Mouse (Mus musculus) liver, embryonic 14.5 days (tissue): ENCODE data around the gene Gm49325. TPM values are rescaled to one million over a fixed set of nuclear protein-coding genes. Genes with fewer than 3 reads are reported as not detected.

ENCODE experiments used
- ATAC-seq: fragments of 200-750 bp; cut with Nextera tagmentation; 2 replicates; pipeline ENCODE4 v1.8.0; 2017; ENCODE audit warnings: moderate number of reproducible peaks, mild to moderate bottlenecking, moderate library complexity; ENCODE audit not compliant: insufficient read depth
- DNase-seq, 3 experiments: peaks; one replicate each; pipeline ENCODE4 v3.0.0-alpha.2; 2012 to 2013; ENCODE audit warnings: low read depth in 3 of 3, low spot score in 3 of 3
- H3K27ac ChIP-seq: fragments of 300-500 bp; sonication (generic); 2 replicates; pipeline ENCODE4 v1.5.1; 2014; ENCODE audit warnings: moderate library complexity, mild to moderate bottlenecking, control low read depth, inconsistent platforms
- H3K27me3 ChIP-seq: fragments of 300-500 bp; sonication (generic); 2 replicates; pipeline ENCODE4 v1.6.1; 2014; ENCODE audit warnings: mild to moderate bottlenecking, low read length, moderate library complexity; ENCODE audit not compliant: control insufficient read depth, insufficient read depth
- H3K36me3 ChIP-seq: fragments of 300-500 bp; sonication (generic); replicated peaks from 2 replicates; pipeline ENCODE4 v1.6.1; 2014; ENCODE audit warnings: low read depth; ENCODE audit not compliant: control insufficient read depth, insufficient read depth
- H3K4me1 ChIP-seq, 2 experiments: fragments of 200-500 bp in 1 of 2; fragments of 300-500 bp in 1 of 2; sonication (generic) in 1 of 2; replicated peaks; 2 replicates each; pipeline ENCODE4 v1.6.1; 2012 to 2014; ENCODE audit warnings: antibody characterized with exemption in 1 of 2, inconsistent platforms in 1 of 2, low read length in 1 of 2; ENCODE audit not compliant: control insufficient read depth in 2 of 2, insufficient read depth in 2 of 2
- H3K4me2 ChIP-seq: fragments of 300-500 bp; sonication (generic); 2 replicates; pipeline ENCODE4 v1.6.1; 2014; ENCODE audit warnings: low read depth, mild to moderate bottlenecking, control low read depth, moderate library complexity
- H3K4me3 ChIP-seq, 2 experiments: fragments of 200-500 bp in 1 of 2; fragments of 300-500 bp in 1 of 2; sonication (generic) in 1 of 2; 2 replicates each; pipeline ENCODE4 v1.5.1; 2012 to 2014; ENCODE audit warnings: low read depth in 2 of 2, low read length in 2 of 2, mild to moderate bottlenecking in 2 of 2, control low read depth in 1 of 2, inconsistent platforms in 1 of 2, moderate library complexity in 1 of 2; ENCODE audit not compliant: insufficient read depth in 1 of 2
- H3K9ac ChIP-seq: fragments of 300-500 bp; sonication (generic); replicated peaks from 2 replicates; pipeline ENCODE4 v1.6.1; 2014; ENCODE audit warnings: mild to moderate bottlenecking, control low read depth, moderate library complexity
- H3K9me3 ChIP-seq: fragments of 300-500 bp; sonication (generic); 2 replicates; pipeline ENCODE4 v1.6.1; 2016; ENCODE audit warnings: low read length, mixed read lengths; ENCODE audit not compliant: control insufficient read depth
- CTCF ChIP-seq: IDR thresholded peaks from 2 replicates; pipeline ENCODE4 v1.5.1; 2016; ENCODE audit warnings: antibody characterized with exemption, low read depth, control low read depth
- EP300 ChIP-seq: IDR thresholded peaks from 2 replicates; pipeline ENCODE4 v1.6.1; 2016; ENCODE audit warnings: antibody characterized with exemption, low read depth
- WGBS: fragments of 180-500 bp; shearing (Covaris S2); extraction: QIAGEN DNeasy Blood & Tissue Kit; methylation state at CpG from one replicate; pipeline ENCODE4 v1.1.7; 2014; ENCODE audit not compliant: insufficient replicate concordance; 5-methylcytosine and 5-hydroxymethylcytosine counted together
- polyA plus RNA-seq, 2 experiments: library from polyadenylated mRNA; depleted of rRNA in 1 of 2; stranded (reverse) in 1 of 2; unstranded in 1 of 2; fragments of >200 nt; fragmentation: Nextera tagmentation in 1 of 2; extraction: Ambion mirVana in 1 of 2; gene quantifications; 2 replicates each; pipeline versions ENCODE4 v1.2.1 to v1.2.3; 2012 to 2014

Gm49325 gene
- polyA plus RNA-seq, 2 experiments = 0.09 TPM; not detected in 1

DNA sequence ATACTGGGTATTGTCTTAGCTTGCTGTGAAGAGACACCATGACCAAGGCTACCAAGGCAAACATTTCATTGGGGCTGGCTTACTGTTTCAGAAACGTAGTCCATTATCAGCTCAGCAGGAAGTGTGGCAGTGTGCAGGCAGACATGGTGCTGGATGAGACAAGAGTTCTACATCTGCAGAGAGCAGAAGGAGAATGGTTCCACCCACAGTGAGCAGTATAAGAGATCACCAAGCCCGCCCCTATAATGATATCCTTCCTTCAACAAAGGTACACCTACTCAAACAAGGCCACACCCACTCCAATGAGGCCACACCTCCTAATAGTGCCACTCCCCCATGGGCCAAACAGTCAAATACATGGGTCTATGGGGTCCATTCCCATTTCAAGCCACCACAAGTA lies 44.5 kb upstream of the Gm49325 start:
- Histone ChIP-seq H3K9me3 (no peaks in the 10 kb centered on the region), H3K9ac (no peak overlapping the region), H3K4me1 (peaks cover 0 to 13% of the 10 kb centered on the region in 2 experiments; a peak in 3 of 4 replicates), H3K4me3 (no peak overlapping the region), H3K27me3 (no peaks in the 10 kb centered on the region), H3K27ac (no peak overlapping the region), H3K36me3 (no peaks in the 10 kb centered on the region), H3K4me2 (no peak overlapping the region)
- 32% methylated on average over 2 of the region's 2 CpGs for WGBS
- ATAC-seq (peak; percentile 51; the same call in 1 of the 2 replicates), DNase-seq (no peak)
- TF ChIP-seq EP300 = no peak

- Histone ChIP-seq H3K36me3 (no peaks in the 10 kb centered on the region), H3K4me2 (no peak overlapping the region), H3K4me3 (no peak overlapping the region), H3K9ac (no peak overlapping the region), H3K27me3 (no peaks in the 10 kb centered on the region), H3K9me3 (no peaks in the 10 kb centered on the region), H3K27ac (no peak overlapping the region), H3K4me1 (peaks cover 0 to 13% of the 10 kb centered on the region in 2 experiments; a peak in 3 of 4 replicates)
- no peak for DNase-seq
- 52% methylated on average over 8 of the region's 8 CpGs for WGBS
- ATAC-seq = no peak
- TF ChIP-seq EP300 (no peak), CTCF (no peak)
Measured at GRCm38 (mm10) chr10:77565005-77565404, 41.0 kb upstream of the Gm49325 start.

DNA sequence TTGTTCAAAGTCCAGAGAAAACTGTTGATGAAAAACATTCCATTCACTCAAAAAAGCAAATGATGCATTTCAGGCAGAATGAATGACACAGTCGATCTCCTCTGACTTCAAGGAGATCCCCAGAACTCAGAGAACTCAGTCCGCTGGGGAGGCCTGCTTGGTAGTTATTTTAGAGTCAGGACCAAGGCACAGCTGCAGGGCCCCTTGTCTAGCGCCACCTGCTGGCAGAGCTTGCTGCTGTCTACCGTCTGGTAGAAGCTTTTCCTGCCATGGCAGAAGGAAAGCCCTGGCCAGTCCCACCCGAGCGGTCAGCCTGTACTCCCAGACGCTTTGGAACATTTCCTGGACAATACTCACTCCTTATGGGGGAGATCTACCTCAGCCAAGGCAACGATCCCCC lies 39.3 kb upstream of the Gm49325 start:
- TF ChIP-seq CTCF (peak; percentile 97), EP300 (no peak)
- DNase-seq (peak in 1 of 3 experiments; percentile 46), ATAC-seq (peak; percentile 38; the same call in 1 of the 2 replicates)
- no peak overlapping the region for H3K4me2 ChIP-seq
- H3K9me3 ChIP-seq = no peaks in the 10 kb centered on the region
- no peak overlapping the region for H3K9ac ChIP-seq
- H3K4me3 ChIP-seq = no peak overlapping the region
- 14% methylated on average over 8 of the region's 8 CpGs for WGBS
- H3K27me3 ChIP-seq = no peaks in the 10 kb centered on the region
- H3K4me1 ChIP-seq = peaks cover 0 to 2% of the 10 kb centered on the region in 2 experiments; a peak in 2 of 4 replicates
- no peaks in the 10 kb centered on the region for H3K36me3 ChIP-seq
- no peak overlapping the region for H3K27ac ChIP-seq

- Histone ChIP-seq H3K9me3 (no peaks in the 10 kb centered on the region), H3K9ac (no peak overlapping the region), H3K4me2 (no peak overlapping the region), H3K36me3 (no peaks in the 10 kb centered on the region), H3K4me3 (no peak overlapping the region), H3K4me1 (no peaks in the 10 kb centered on the region; a peak in 3 of 4 replicates), H3K27ac (no peak overlapping the region), H3K27me3 (no peaks in the 10 kb centered on the region)
- ATAC-seq (no peak), DNase-seq (no peak)
- TF ChIP-seq CTCF = no peak
- TF ChIP-seq EP300 = no peak
- WGBS = 49% methylated on average over 7 of the region's 7 CpGs
Measured at GRCm38 (mm10) chr10:77569481-77569880, 36.5 kb upstream of the Gm49325 start.

DNA sequence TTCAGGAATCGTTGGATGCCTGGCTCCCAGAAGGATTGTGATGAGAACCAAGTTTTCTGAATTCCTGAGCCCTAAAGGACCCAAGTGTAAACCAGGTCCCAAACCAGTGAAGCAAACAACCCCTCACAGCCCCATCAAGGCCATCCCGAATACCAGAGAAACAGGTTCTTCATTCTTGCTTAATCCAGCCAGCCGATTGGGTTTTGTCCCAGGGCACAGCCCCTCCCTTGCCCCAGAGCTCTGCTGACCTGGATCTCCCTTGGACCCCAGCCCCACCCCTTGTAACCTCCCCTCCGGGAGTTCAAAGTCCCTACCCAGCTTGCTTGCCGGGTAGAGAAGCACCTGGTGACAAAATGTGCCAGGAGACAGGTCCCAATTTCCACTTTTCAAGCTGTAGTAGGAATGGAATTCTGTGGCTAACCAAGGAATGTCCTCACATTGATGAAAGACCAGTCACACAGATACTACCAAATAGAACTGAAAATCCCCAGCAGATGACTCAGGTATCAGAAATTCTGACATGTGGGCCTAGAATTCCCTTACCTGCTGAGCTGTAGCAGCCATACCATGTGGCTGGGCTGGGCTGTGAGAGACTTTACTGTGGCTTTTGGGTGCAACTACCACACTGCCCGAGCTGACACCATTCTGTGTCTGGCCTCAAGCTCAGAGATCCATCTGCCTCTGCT lies 35.9 kb upstream of the Gm49325 start:
- Histone ChIP-seq H3K4me3 (no peak overlapping the region), H3K36me3 (no peaks in the 10 kb centered on the region), H3K4me2 (no peak overlapping the region), H3K27ac (no peak overlapping the region), H3K9me3 (no peaks in the 10 kb centered on the region), H3K27me3 (no peaks in the 10 kb centered on the region), H3K9ac (no peak overlapping the region), H3K4me1 (no peaks in the 10 kb centered on the region; a peak in 3 of 4 replicates)
- DNase-seq = no peak
- ATAC-seq = peak; percentile 47; the same call in 1 of the 2 replicates
- 41% methylated on average over 6 of the region's 6 CpGs for WGBS
- TF ChIP-seq EP300 = no peak
- TF ChIP-seq CTCF = no peak
